Mouse (Mus musculus) layer of hippocampus, postnatal 14 days (tissue): ENCODE results near the gene Pik3r3. TPM values are rescaled to one million over a fixed set of nuclear protein-coding genes. Genes with fewer than 3 reads are reported as not detected.
"Not testable (repeated sequence)": the region's sequence is repeated elsewhere in the genome, so short reads cannot be mapped to it uniquely, and the experiment has no call there.

Source experiments
- DNase-seq, 2 experiments: peaks; one replicate each; pipeline ENCODE4 v3.0.0; 2021 to 2022; ENCODE audit warnings: low spot score in 2 of 2, mixed read lengths in 1 of 2
- total RNA-seq, 2 experiments: library from RNA; stranded (reverse); gene quantifications; 2 replicates each; pipeline ENCODE4 v1.2.3; 2021

The Pik3r3 gene
- total RNA-seq, 2 experiments from 2014 or later: 53.3 to 56.1 TPM

DNA sequence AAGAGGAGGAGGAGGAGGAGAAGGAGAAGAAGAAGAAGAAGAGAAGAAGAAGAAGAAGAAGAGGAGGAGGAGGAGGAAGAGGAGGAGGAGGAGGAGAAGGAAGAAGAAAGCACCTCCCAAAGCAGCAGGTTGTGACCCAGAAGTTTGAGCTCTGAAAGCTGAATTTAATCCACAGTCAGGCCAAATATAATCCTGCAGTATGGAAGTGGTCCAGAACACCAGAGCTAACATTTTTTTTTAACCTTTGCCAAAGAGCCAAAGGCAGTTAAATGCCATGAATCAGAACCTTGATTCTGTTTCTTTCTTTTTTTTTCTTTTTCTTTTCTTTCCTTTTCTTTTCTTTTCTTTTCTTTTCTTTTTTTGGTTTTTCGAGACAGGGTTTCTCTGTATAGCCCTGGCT is 3.8 kb upstream of the Pik3r3 start:
- DNase-seq: not testable (repeated sequence)

DNA sequence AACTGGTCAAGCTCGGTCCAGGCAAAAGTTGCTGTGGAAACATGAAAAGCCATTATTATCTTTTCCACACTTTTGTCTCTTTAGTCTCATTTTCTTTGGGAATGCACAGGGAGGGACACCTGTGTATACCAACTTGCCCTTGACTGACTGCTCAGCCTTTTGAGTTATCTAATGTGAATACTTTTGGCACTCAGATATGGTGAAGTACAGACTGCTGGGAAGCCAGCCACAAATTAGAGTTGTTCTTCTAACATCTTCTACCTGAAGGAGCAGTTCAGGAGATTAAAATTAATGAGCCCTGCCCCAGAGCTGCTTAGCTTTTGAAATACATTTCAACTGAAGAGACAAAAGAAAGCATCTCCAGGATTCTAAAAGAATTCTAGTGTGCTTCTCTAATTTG is 2.4 kb upstream of the Pik3r3 start:
- no peak for DNase-seq

DNA sequence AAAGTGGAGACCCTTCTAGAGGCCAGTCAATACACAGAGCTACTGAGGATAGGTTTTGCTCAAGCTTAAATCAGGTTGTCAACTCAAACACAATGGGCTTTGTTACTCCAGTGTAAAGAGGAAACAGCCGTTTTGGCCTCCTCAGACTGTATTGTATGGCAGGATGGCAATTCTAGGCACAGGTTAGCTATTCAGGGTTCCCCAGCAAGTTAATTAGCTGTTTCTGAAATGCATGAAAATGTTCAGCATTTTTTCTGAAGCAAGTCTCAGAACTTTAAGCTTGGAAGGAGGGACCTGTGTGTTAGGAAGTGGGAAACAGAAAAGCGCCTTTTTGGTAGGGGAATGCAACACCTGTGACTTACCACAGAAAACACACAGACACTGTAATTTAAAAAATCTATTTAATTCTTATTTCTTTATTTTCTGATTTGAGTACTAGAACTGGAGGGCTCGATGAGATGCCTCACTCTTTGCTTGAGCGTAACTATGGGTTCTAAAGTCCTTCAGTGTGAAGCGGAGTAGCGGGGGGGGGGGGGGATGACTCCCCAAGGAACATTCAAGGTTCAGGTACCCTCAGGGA is 1.3 kb upstream of the Pik3r3 start:
- no peak for DNase-seq

DNA sequence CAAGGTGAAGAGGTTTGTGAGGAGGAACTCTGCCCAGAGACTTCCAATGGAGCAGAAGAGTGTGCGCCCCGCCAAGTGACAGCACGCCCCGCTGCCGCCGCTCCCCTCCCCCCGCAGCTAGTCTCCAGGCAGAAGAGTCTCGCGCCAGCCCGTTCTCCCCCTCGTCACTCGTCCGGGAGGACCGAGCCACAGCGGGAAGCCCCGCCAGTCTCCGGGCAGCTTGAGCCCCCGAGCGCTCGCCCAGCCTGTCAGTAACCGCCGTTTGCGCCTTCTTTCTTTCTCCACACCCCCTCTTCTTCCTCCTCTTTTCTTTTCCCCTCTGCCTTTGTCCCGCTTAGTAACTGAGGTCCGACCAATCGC is 658 bp upstream of the Pik3r3 start:
- DNase-seq: no peak

DNA sequence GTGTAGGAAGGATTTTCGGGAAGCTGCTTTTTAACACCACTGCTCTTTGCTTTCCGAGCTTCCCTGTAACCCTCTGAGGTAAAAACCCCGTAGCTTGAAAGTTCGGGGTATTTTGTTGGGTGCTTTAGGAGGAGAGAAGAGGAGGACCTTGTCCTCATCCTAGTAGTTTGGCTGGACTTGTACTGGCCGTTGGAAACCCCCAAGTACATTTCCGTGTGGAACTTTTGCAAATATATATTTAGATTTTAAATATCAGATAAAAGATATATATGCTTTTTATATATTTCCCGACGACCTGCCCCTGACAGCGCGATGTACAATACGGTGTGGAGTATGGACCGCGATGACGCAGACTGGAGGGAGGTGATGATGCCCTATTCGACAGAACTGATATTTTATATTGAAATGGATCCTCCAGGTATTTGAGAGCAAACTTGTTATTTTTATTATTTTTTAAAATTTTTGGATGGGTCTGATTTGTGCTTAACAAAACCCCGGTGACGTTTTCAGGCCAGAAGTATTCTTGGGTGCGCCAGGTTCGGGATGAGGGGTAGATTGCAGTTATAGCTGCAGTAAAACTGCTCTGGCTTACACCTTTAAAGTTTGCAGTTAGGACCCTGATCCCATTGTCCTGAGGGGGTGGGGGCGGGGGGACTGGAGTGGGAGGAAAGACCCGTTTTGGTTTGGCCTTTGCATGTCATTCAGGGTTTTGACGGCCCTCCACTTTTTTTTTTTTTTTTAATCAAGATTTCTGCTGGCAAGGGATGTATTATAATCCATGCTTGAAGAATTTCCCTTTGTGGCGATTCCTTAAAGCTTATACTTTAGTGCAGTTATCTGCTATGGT is 801 bp downstream of the Pik3r3 start:
- DNase-seq: peak in 1 of 2 experiments; percentile 12

DNA sequence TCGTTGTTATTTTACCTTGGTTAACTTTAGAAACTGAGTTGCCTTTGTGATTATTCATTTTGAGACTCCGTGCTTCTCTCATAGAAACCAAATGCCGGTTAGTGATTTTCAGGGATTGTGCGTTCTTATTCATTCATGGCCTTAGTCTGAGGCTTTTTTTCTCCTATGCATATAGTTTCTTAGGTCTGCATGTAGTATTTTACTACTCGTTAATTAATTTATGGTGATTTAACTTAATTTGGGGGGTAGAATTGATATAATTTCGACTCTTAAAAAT is 1.4 kb downstream of the Pik3r3 start:
- no peak for DNase-seq

DNA sequence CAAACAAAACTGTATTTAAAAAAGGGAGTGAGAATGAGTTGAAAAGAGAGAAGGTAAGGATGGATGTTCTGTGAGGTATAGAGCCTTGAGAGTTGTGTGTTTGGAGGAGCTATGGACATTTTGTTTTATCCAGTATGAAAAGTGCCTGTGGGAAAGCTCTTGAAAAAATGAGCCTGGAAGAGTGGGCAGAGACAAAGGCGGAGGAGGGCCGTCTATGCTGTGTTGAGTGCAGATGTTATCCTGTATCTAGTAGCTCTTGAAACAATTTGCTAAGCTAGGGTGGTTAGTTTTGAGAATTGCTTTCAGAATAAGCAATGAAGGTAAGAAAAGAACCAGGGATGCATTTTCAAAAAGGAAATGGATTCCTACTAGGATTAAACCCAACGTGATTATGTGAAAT is 22.0 kb downstream of the Pik3r3 start:
- DNase-seq: no peak

DNA sequence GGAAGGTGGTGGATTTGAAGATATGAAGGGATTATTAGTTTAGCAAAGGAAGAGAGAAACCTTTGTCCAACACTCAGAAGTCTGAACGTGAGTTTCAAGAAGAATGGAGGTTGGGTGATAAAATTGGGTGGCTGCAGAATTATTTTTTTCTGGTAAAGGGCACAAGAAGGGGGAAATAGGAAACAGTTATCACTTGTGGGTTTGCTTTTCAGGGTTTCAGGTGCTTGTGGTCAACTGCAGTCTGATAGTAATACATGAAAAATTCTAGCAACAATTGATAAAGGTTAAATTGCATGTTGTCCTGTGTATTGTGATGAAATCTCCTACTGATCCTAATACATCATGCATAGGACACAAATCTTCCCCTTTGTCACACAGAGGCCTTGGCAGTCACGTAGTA is 22.8 kb downstream of the Pik3r3 start:
- no peak for DNase-seq

DNA sequence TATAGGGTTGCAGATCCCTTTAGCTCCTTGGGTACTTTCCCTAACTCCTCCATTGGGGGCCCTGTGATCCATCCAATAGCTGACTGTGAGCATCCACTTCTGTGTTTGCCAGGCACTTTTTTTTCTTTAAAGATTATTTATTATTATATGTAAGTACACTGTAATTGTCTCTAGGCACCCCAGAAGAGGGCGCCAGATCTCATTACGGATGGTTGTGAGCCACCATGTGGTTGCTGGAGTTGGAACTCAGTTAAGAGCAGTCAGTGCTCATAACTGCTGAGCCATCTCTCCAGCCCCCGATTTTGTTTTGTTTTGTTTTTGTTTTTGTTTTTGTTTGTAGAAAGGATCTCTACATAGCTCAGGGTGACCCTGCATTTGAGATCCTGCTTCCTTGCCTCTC is 24.5 kb downstream of the Pik3r3 start:
- DNase-seq: not testable (repeated sequence)

DNA sequence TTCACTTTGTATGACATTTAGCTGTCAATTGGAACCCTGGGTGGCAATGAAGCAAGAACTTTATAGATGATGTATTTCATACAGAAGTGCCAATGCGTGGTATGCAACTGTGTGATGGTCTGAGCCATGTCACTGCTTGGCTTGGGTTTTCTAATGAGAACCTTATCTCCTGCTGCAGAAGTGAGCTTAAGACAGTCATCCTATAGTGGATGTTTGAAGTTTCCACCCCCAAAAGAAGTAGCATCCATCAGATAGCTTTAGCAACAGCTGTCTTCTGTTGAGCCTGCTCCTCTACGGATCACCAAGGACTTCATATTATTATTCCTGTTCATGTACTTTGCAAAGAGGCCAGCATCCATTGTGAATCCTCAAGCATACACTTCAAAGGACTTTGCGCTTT is 28.6 kb downstream of the Pik3r3 start:
- DNase-seq: no peak

DNA sequence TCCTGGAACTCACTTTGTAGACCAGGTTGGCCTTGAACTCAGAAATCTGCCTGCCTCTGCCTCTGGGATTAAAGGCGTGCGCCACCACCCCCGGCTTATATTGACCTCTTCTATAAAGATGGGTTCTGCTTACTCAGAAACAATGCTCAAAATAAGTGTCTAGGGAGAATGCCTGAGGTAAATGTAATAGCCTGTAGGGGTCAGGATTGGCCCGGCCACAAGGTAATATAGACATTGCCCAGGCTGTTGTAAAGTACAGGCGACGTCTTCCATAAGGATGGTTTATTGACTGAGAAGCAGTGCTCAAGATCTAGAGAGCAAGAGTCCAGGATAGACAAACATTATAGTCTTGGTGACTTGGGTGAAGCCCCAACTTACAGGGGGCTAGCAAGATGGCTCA is 46.8 kb downstream of the Pik3r3 start:
- no peak for DNase-seq

DNA sequence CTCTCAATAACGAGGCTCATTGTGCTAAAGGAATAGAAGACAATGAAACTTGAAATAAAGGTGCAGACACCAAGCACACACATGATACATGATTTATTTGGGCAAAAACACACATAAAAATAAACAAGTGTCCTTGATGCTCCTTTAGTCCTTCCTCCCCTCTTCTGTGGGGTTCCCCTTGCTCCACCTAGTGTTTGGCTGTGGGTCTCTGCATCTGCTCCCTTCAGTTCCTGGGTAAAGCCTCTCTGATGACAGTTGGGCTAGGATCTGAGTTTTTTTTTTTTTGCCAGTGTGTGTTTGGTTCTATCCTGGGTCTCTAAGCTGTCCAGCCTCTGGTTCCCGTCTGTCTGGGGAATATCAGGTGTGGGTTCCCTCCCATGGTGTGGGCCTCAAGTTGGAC is 60.8 kb downstream of the Pik3r3 start:
- peak in 1 of 2 experiments; percentile 26 for DNase-seq

DNA sequence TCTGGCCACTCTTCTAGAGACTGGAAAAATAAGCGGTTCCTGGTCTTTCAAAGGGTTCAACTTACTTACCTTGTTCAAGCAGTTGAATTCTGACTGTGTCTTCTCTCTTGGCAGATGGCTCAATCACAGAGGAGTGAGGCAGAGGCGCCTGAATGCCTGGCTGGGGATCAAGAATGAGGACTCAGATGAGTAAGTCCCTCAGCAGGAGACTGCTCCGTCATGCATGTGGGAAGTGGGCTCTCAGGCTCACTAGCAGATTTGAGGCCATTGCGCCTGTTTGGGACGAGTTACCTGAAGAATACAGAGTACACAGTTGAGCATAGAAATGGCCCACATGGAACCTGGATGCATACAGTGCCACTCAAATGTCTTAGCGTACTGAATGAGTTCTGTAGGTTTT is 70.1 kb downstream of the Pik3r3 start:
- no peak for DNase-seq

DNA sequence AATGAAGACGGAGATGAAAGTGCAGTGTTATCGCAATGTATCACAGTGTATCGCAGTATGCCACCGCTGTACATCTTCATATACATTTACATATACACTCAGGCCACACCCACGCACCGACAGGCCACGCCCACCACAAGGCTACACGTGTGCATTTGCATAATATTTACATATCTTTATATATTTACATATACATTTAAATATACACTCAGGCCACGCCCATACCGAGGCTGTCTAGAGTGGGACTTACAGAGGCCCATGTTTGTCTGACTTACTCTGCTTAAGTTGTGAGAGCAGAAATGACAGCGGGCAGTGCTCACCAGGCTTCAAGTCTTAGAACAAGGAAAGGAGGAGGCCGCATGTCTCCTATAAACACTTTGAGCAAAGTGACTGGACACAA is 71.9 kb downstream of the Pik3r3 start:
- no peak for DNase-seq

DNA sequence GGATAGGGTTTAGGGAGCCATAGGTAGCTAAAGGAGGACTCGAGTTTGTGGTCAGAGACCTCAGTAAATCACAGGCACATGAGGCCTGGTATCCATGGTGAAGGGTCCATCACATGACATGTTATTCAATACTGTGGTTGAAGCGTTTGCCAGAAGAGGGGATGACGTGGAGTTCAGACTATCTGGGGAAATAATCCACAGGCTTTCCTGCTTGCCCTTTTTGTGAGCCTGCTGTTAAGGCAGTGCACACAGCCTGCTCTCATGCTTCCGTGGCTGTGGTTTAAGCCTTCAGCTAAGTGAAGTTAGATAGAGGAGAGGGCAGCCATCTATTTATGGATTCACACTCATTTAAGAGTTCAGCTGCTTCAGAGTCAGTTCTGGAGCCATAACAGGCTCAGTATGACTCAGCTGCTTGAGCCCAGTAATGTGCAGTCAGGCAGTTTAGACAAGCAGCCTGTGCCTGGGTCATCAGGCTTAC is 79.5 kb downstream of the Pik3r3 start:
- DNase-seq: no peak

DNA sequence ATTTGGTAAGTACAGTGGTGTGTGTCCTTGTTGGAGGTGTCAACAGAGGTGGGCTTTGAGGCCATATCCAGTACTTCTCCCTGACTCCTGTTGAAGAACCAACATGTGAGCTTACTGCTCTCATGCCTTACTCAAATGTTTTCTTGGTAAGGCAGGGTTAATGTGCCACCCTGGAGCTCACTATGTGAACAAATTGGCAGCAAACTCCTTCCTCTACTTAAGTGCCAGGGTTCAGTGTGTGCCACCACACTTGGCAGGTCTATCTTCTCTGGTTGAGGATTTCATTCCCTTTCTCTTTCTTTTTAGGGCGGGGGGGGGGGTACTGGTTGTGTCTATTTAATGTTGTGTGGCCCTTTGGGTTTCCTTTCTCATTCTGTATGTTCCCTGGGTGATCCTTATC is 83.1 kb downstream of the Pik3r3 start:
- DNase-seq: no peak

DNA sequence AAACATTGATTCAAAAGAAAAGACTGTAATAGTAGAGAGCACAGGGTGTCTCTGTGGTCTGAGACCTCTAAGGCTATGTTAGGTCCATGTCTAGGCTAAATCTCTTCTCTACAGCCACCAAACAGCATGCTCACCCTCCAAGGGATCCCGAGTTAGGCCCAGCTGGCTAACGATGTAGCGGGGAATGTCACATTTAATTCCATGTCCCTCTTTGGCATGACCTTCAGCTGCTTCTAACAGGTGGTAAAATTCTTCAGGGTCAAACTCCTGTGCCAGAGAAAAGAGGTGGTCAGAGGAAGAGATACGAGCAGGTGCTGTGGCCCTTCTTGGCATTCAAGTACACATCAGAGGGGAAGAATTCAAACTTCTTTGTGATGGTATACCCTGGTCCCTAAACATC is 96.2 kb downstream of the Pik3r3 start:
- no peak for DNase-seq

DNA sequence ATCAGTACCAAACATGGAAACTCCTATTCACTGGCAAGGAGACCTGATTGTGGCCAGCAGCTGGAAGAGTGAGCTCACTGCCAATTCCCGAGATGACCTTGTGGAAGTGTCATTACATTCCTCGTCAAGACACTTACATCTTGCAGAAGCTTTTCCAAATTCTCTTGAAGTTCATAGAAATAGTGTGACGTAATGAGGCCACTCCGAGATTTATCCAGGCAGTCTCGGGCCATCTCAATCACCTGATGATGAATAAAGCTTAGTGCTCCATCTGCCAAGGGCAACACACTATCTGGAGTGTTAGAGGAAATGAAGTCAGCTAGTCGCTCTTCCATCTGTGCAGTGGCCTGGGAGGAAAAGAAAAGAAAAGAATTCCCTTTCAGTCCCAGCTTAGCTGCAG is 100.7 kb downstream of the Pik3r3 start:
- DNase-seq: no peak

DNA sequence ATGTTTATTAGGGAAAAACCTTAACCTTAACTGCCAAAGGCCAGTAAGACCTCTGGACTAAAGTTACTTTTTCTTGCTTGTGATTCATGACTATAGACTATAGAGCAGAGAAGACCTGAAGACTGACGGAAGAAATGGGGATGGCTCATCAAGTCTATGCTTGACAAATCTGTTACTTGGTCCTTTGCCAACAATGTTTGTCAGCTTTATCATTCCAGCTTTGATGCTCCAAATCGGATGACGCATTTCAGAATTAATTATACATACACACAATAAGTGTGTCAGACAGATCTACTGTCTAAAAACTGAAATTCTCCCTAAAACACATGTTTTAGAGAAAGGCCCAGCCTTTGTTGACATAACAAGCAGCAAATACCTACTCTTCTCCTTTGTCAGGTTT is 107.8 kb downstream of the Pik3r3 start:
- DNase-seq: no peak

DNA sequence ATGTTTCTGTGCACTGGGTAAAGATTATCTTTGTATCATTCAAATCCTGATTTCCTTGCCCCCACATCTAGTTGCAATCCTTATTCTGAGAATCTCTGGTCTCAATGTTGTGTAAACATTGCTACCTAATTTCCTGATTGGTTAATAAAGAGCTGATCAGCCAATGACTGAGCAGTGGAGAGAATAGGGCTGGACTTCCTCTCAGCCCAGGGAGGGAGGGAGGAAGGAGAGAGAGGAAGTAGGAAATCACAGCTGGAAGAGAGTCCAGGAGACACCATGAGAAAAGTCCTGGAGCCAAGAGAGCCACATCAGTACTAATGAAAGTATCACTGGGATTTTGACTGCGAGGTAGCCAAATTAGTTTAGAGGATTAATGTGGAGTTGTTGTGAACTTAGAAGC is 114.9 kb downstream of the Pik3r3 start:
- DNase-seq: no peak

DNA sequence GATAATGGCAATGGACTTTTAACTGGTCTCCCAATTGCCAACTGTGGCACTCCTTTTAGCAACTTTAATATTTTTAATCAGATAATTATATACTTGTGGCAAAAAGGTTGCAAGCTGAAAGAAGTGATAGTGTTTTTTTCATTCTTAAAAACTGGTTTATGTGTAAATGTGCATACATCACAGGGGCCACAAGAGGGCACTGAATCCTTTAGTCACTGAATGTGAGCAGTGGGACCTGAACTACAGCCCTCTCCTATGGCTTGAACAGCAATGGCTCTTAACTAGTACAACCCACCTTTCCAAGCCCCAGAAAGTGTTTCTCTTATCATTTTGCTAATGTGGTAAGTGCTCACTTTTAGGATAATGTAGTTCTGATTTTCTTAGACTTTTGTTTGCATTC is 120.7 kb downstream of the Pik3r3 start:
- DNase-seq: peak; percentile 29 to 71

DNA sequence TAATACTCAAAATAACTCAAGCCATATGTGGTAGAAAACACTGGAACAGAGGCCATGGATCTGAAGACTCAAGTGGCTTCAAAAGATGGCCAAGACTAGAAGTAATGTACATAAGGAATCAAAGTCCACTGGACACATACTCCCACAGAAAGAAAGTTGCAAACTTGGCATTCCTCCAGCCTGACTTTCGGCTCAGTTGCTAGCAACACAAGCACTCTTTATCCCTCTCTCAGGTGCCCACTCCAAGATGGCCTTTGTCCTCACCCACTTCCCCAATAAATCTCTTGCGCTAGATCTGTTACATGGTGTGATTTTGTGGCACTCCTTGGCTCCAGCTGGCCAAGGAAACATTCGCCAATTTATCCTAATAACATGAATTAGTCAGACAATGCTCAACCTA is 131.1 kb downstream of the Pik3r3 start:
- DNase-seq: no peak
